Mouse (Mus musculus): ENCODE measurements around the gene Pou3f4.
"Not testable (repeated sequence)": the region's sequence is repeated elsewhere in the genome, so short reads cannot be mapped to it uniquely, and the experiment has no call there.

Pou3f4 gene

GRCm38 (mm10) chrX:110814151-110814571 is at the start of gene Pou3f4:
Gene Pou3f4 (plus strand): TSS chrX:110814280.
- peak; percentile 49 to 68 for DNase-seq

GRCm38 (mm10) chrX:110765939-110766338 is 48.1 kb upstream of the Pou3f4 start:
- DNase-seq: no peak

- DNase-seq: not testable (repeated sequence)
Measured at GRCm38 (mm10) chrX:110774807-110775206, 39.3 kb upstream of the Pou3f4 start.

GRCm38 (mm10) chrX:110802502-110802901 is 11.6 kb upstream of the Pou3f4 start:
- DNase-seq: no peak

GRCm38 (mm10) chrX:110810001-110810578 is 4.0 kb upstream of the Pou3f4 start:
- no peak for DNase-seq

GRCm38 (mm10) chrX:110810753-110811506 is 3.1 kb upstream of the Pou3f4 start:
- DNase-seq: no peak

GRCm38 (mm10) chrX:110812071-110812470 is 2.0 kb upstream of the Pou3f4 start:
- no peak for DNase-seq

- DNase-seq: no peak
Measured at GRCm38 (mm10) chrX:110813401-110813800, 679 bp upstream of the Pou3f4 start.

- peak; percentile 1 to 8 for DNase-seq
Measured at GRCm38 (mm10) chrX:110814592-110815548, 790 bp downstream of the Pou3f4 start.

- DNase-seq: peak in 1 of 2 experiments; percentile 1
Measured at GRCm38 (mm10) chrX:110815549-110815930, 1.5 kb downstream of the Pou3f4 start.

GRCm38 (mm10) chrX:110816609-110817008 is 2.5 kb downstream of the Pou3f4 start:
- no peak for DNase-seq

GRCm38 (mm10) chrX:110817211-110817610 is 3.1 kb downstream of the Pou3f4 start:
- no peak for DNase-seq

- DNase-seq: no peak
Measured at GRCm38 (mm10) chrX:110837450-110837849, 23.4 kb downstream of the Pou3f4 start.

- no peak for DNase-seq
Measured at GRCm38 (mm10) chrX:110851300-110851699, 37.2 kb downstream of the Pou3f4 start.

Data from kidney, postnatal 4 days (tissue).